Mouse (Mus musculus): ENCODE measurements around the gene Dcaf4. TPM values are rescaled to one million over a fixed set of nuclear protein-coding genes. Genes with fewer than 3 reads are reported as not detected.

Dcaf4 gene
- polyA plus RNA-seq, 1 experiment from 2014 or later, result 19.7 TPM

DNA sequence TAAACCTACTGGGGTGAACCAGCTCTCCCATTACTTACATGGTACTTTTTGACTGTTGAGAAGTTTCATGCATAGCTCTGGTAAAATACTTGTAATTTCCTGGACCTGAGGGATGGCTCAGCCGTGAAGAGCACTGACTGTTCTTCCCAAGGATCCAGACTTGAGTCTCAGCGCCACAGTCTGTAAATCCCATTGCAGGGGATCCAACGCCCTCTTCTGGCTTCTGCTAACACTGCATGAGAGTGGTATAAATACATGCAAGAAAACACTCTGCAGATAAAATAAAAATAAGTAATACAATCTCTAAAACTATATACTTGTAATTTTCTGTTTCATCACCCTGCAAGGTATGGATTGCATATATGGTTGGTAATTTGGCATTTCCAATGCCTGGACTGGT lies 22.3 kb upstream of the Dcaf4 start:
- no peak for TF ChIP-seq EP300 (optimal IDR thresholded peaks at IDR 0.05)
- TF ChIP-seq CTCF (IDR thresholded peaks at IDR 0.05; ENCODE audit: low read depth), result peak; percentile 24
- H3K9me3 ChIP-seq (ENCODE audit: control insufficient read depth, low read length), result no peaks in the 10 kb centered on the region
- ATAC-seq (ENCODE audit: low FRiP score, low TSS enrichment), result no peak
- DNase-seq (ENCODE audit: low spot score), result no peak
- H3K4me3 ChIP-seq (ENCODE audit: low read depth, low read length), result no peak overlapping the region
- H3K4me1 ChIP-seq (replicated peaks; ENCODE audit: control insufficient read depth, insufficient read depth), result no peaks in the 10 kb centered on the region
- H3K27me3 ChIP-seq (ENCODE audit: control insufficient read depth, insufficient read depth, low read length), result no peaks in the 10 kb centered on the region
- no peak overlapping the region for H3K27ac ChIP-seq (replicated peaks)
- H3K9ac ChIP-seq (ENCODE audit: low read length), result no peak overlapping the region
- H3K4me2 ChIP-seq (replicated peaks; ENCODE audit: low read depth), result no peak overlapping the region
- WGBS, result 89% methylated on average over 3 of the region's 3 CpGs
- no peaks in the 10 kb centered on the region for H3K36me3 ChIP-seq (ENCODE audit: control insufficient read depth, insufficient read depth, low read length)

DNA sequence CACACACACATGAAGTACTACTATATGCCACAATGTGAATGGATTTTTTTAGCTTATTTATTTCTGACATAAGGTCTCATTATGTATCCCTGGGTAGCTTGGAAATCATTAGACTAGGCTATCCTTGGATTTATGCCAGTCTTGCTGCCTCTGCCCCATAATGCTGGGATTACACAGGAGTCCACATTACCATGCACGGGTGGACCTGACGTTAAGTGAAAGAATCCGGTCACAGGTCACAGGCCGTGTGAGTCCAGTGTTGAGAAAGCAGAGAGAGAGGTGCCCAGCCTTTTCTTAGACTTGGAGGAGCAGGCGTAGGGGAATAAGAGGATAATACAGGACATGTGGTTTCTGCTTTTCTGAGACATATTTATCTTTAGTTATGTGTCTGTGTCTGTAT lies 21.0 kb upstream of the Dcaf4 start:
- Histone ChIP-seq H3K9me3 (ENCODE audit: control insufficient read depth, low read length) (no peaks in the 10 kb centered on the region), H3K4me2 (replicated peaks; ENCODE audit: low read depth) (no peak overlapping the region), H3K4me3 (ENCODE audit: low read depth, low read length) (no peak overlapping the region), H3K9ac (ENCODE audit: low read length) (no peak overlapping the region), H3K4me1 (replicated peaks; ENCODE audit: control insufficient read depth, insufficient read depth) (no peaks in the 10 kb centered on the region), H3K27ac (replicated peaks) (no peak overlapping the region), H3K27me3 (ENCODE audit: control insufficient read depth, insufficient read depth, low read length) (no peaks in the 10 kb centered on the region), H3K36me3 (ENCODE audit: control insufficient read depth, insufficient read depth, low read length) (no peaks in the 10 kb centered on the region)
- WGBS, result 76% methylated on average over 5 of the region's 5 CpGs
- TF ChIP-seq CTCF (IDR thresholded peaks at IDR 0.05; ENCODE audit: low read depth) (no peak), EP300 (optimal IDR thresholded peaks at IDR 0.05) (no peak)
- ATAC-seq (ENCODE audit: low FRiP score, low TSS enrichment) (no peak), DNase-seq (ENCODE audit: low spot score) (no peak)

DNA sequence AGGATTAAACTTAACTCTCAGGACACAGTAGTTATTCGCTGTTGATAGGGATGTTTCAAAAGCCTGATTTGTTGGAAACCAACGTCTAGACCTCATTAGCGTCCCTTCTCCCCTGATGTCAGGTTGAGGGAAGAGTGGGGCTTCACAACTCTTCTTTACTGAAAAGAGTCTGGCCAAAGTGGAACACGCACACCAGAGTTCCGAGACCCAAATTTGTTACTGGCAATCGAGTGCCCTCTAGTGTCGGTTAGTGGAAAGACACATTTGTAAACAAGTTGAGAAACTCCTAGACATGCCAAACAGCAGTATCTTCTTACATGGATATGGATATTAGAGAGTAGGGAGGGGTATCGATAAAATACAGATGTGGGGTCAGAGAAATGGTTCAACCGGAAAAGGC lies 18.1 kb upstream of the Dcaf4 start:
- 6% methylated on average over 9 of the region's 9 CpGs for WGBS
- H3K9ac ChIP-seq (ENCODE audit: low read length), result no peak overlapping the region
- H3K27me3 ChIP-seq (ENCODE audit: control insufficient read depth, insufficient read depth, low read length), result no peaks in the 10 kb centered on the region
- H3K4me2 ChIP-seq (replicated peaks; ENCODE audit: low read depth), result no peak overlapping the region
- TF ChIP-seq CTCF (IDR thresholded peaks at IDR 0.05; ENCODE audit: low read depth), result peak; percentile 95
- TF ChIP-seq EP300 (optimal IDR thresholded peaks at IDR 0.05), result no peak
- no peaks in the 10 kb centered on the region for H3K9me3 ChIP-seq (ENCODE audit: control insufficient read depth, low read length)
- H3K36me3 ChIP-seq (ENCODE audit: control insufficient read depth, insufficient read depth, low read length), result no peaks in the 10 kb centered on the region
- ATAC-seq (ENCODE audit: low FRiP score, low TSS enrichment) (no peak), DNase-seq (ENCODE audit: low spot score) (peak; percentile 52)
- H3K27ac ChIP-seq (replicated peaks), result no peak overlapping the region
- no peaks in the 10 kb centered on the region for H3K4me1 ChIP-seq (replicated peaks; ENCODE audit: control insufficient read depth, insufficient read depth)
- no peak overlapping the region for H3K4me3 ChIP-seq (ENCODE audit: low read depth, low read length)

DNA sequence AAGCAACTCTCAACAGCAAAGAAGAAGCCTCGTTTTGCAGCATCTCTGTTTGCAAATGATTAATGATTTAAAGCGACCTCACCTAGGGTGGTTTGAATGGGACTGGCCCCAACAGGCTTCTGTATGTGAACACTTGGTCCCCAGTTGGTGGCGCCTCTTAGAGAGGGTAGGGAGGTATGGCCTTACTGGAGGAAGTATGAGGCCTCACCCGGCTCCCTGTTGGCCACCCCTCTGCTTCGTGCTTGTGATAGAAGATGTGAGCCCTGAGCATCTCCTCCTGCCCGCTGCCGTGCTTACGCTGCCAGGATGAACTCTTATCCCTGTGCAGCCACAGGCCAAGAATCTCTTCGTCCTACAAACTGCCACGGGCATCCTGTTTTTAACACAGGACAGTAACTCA lies 13.7 kb upstream of the Dcaf4 start:
- Histone ChIP-seq H3K27me3 (ENCODE audit: control insufficient read depth, insufficient read depth, low read length) (no peaks in the 10 kb centered on the region), H3K4me3 (ENCODE audit: low read depth, low read length) (no peak overlapping the region), H3K4me2 (replicated peaks; ENCODE audit: low read depth) (no peak overlapping the region), H3K36me3 (ENCODE audit: control insufficient read depth, insufficient read depth, low read length) (no peaks in the 10 kb centered on the region), H3K9me3 (ENCODE audit: control insufficient read depth, low read length) (no peaks in the 10 kb centered on the region), H3K9ac (ENCODE audit: low read length) (no peak overlapping the region), H3K4me1 (replicated peaks; ENCODE audit: control insufficient read depth, insufficient read depth) (no peaks in the 10 kb centered on the region), H3K27ac (replicated peaks) (no peak overlapping the region)
- 74% methylated on average over 10 of the region's 10 CpGs for WGBS
- TF ChIP-seq CTCF (IDR thresholded peaks at IDR 0.05; ENCODE audit: low read depth), result no peak
- no peak for TF ChIP-seq EP300 (optimal IDR thresholded peaks at IDR 0.05)
- ATAC-seq (ENCODE audit: low FRiP score, low TSS enrichment), result no peak
- no peak for DNase-seq (ENCODE audit: low spot score)

DNA sequence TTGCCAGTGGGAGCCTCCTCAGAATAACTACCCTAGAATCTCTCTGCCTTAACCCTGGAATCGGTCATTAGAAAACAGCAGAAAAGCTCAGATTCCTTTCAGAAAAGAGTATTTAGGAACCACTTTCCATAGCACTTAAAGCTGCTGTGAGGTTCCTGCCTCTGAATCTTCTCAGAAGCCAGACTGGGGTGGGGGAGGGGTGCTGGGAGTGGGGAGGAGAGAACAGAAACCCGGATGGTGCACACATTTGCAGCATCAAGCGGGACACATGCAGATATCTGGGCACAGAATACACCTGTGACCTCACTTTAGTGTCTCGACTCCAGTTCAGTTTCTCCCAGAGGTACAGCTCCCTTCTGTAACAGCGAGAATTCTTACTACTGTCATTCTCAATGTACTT lies 9.7 kb upstream of the Dcaf4 start:
- H3K4me2 ChIP-seq (replicated peaks; ENCODE audit: low read depth), result no peak overlapping the region
- H3K9me3 ChIP-seq (ENCODE audit: control insufficient read depth, low read length), result no peaks in the 10 kb centered on the region
- H3K4me3 ChIP-seq (ENCODE audit: low read depth, low read length), result no peak overlapping the region
- TF ChIP-seq EP300 (optimal IDR thresholded peaks at IDR 0.05) (no peak), CTCF (IDR thresholded peaks at IDR 0.05; ENCODE audit: low read depth) (no peak)
- DNase-seq (ENCODE audit: low spot score) (no peak), ATAC-seq (ENCODE audit: low FRiP score, low TSS enrichment) (no peak)
- H3K27ac ChIP-seq (replicated peaks), result no peak overlapping the region
- no peak overlapping the region for H3K9ac ChIP-seq (ENCODE audit: low read length)
- WGBS, result 78% methylated on average over 5 of the region's 5 CpGs
- no peaks in the 10 kb centered on the region for H3K36me3 ChIP-seq (ENCODE audit: control insufficient read depth, insufficient read depth, low read length)
- H3K4me1 ChIP-seq (replicated peaks; ENCODE audit: control insufficient read depth, insufficient read depth), result no peaks in the 10 kb centered on the region
- no peaks in the 10 kb centered on the region for H3K27me3 ChIP-seq (ENCODE audit: control insufficient read depth, insufficient read depth, low read length)

DNA sequence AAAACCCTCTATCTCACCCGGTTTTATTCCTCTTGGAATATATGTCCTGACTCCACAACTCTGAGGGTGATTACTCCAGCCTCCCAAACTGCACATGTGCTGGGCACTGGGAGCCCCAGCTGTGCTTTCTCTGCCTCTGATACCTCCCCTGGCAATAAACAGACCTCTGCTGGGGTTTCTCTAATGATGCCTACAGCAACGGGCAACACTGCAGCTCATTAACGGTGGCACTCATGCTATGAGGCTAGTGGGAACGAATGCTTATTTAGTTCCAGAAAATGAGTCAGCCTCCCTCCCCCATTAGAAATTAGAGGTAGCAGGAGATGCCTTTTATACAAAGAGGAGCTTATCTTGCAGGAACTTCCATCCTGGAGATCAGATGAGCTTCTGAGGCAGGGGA lies 7.5 kb upstream of the Dcaf4 start:
- Histone ChIP-seq H3K36me3 (ENCODE audit: control insufficient read depth, insufficient read depth, low read length) (no peaks in the 10 kb centered on the region), H3K9me3 (ENCODE audit: control insufficient read depth, low read length) (no peaks in the 10 kb centered on the region), H3K9ac (ENCODE audit: low read length) (no peak overlapping the region), H3K27ac (replicated peaks) (no peak overlapping the region), H3K4me3 (ENCODE audit: low read depth, low read length) (no peak overlapping the region), H3K4me2 (replicated peaks; ENCODE audit: low read depth) (no peak overlapping the region), H3K27me3 (ENCODE audit: control insufficient read depth, insufficient read depth, low read length) (no peaks in the 10 kb centered on the region), H3K4me1 (replicated peaks; ENCODE audit: control insufficient read depth, insufficient read depth) (no peaks in the 10 kb centered on the region)
- no peak for DNase-seq (ENCODE audit: low spot score)
- 19% methylated on average over 4 of the region's 4 CpGs for whole genome bisulfite sequencing
- TF ChIP-seq CTCF (IDR thresholded peaks at IDR 0.05; ENCODE audit: low read depth) (no peak), EP300 (optimal IDR thresholded peaks at IDR 0.05) (no peak)
- ATAC-seq (ENCODE audit: low FRiP score, low TSS enrichment), result no peak
